Mouse (Mus musculus): ENCODE data around the gene Atp8a2.

The Atp8a2 gene

DNA sequence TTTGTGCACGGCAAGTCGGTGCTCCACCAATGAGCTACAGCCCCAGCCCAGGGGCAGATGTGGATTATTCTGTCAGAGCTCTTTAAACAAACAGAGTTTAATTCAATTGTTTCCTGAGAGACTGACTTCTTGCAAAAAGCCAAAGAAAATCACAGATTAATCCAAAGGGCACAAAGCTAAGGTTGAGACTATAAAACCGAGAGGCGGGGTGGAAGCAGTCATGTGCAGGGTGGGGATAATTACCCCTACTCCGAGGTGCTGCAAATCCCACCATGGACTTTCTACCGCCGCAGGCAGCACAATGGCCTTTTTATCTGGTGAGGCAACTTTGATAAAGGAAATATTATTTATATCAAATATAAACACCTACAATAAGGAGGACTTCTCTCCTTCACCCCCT, 580.2 kb downstream of the Atp8a2 start:
- in situ Hi-C loops (cut with MboI, MseI), result no loop called here

DNA sequence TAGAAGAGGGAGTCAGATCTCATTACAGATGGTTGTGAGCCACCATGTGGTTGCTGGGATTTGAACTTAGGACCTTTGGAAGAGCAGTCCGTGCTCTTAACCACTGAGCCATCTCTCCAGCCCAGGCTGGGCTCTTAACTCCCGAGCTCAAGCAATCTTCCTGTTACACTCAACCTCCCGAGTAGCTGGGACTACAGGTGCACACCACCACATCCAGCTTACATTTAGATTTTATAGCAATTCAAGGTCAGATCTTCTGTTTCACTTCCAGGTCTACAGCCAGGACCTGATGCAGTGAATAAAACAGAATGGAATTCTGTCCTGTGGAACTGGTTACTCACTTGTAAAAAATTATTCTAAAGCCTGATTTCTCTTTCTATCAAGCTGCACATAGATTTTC, 582.8 kb downstream of the Atp8a2 start:
- in situ Hi-C loops (cut with MboI, MseI), result loop anchor here (5.0 kb wide), 1 partner anchor 403 kb away; no protein-coding TSS in a partner anchor

DNA sequence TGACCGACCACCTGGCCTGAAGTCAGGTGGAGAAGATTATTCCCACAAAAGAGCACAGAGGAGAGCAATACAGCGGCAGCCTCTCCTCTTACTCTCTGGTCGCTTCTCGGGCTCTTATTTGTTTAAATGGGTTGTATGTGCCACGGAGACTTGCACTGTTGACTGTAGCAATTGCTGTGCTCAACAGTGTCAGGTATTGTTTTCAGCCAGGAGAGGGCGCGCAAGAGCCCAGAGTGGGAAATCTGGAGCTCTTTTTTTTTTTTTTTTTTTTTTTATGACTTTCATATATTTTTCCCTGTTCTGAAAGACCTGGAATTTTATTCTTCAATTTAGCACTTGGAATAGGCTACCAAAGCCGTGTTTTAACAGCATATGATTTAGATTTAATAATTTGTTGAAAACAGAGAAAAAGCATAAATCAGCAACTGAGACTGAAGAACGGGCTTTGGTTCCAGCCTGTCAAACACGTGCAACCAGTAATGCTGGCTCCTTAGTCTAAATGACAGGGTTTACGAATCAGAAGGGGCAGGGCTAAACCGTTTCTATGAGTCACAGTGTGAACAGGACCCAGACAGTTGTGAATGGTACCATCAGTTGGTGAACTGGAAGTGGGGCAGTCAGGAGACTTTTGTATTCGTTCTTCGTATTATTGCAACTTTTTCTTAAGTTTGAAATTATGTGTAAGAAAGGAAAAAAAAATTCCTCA, 583.9 kb downstream of the Atp8a2 start:
- in situ Hi-C loops (cut with MboI, MseI), result loop anchor here (5.0 kb wide), 1 partner anchor 404 kb away; no protein-coding TSS in a partner anchor

DNA sequence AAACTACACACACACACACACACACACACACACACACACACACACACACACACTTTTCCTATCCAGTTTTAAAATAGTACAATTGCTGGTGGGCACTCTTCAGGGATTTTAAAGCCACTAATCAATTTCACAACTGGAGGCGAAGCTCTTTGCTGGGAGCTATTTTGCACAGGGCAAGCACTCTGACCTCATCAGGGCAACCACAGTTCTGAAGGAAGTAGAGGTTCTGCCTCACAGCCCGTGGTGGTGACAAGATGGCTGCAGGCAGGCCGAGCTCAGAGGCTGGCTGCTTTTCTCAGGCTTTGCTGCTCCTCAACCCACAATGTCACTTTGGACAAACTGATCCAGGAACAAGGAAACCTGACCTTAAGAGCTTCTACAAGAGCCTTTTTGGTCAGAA, 590.0 kb downstream of the Atp8a2 start:
- in situ Hi-C loops (cut with MboI, MseI), result no loop called here

DNA sequence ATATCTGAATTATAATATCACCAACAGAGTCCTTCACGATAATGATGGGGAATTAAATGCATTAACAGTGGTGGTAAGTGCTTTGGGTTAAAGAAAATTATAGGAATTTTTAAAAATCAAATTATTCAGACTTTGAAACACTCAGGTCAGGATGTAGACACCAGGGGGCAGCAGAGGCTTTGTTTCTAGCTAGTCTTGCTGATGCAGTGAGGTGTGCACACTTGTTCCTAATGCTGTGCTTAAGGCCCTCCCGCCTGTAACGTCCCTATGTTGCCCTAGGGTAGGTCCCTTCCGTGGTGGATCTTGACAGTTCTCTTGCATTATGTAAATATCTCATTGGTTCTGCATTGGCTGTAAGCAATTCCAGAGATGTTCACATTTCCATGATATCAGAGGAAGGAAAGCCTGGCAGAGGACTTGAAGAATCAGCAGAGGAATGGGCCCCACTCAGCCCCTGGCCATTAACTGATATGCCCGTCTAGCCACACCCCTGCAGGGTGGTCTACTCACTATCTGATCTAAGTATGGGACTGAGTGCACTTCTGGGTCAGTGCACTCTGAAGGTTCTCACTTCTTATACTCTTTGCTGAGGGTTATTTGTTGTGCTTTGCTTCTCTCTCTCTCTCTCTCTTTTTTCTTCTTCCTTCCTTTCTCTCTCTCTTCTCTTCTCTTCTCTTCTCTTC, 591.2 kb downstream of the Atp8a2 start:
- in situ Hi-C loops (cut with MboI, MseI), result no loop called here

DNA sequence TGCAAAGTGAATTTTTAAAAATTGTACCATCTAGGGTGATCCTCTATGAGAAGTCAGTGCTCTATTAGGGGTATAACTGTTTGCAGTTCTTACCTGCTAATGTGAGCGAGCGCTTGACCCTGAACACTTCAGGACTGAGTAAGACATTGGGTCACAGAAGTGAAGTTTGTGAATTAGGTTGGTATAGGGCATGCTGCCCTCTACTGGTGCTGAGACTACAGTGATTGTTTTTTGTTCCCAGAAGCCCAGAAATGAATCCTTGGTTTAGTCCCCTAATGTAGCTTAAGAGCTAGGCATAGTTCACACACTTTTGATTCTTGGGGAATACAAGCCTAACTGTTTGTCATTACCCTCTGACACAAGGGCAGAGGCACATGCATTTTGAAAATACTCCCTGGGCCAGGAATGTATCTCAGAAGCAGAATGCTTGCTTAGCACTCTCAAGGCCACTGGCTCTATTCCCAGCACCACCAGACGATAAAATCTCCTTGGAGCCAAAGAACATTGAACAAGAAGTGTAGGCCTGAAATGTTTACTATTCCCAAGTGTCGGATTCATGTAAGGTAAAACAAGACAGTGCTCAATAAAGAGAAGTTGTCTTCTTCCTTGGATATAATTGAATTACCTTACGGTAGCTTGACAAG, 592.9 kb downstream of the Atp8a2 start:
- in situ Hi-C loops (cut with MboI, MseI), result no loop called here

DNA sequence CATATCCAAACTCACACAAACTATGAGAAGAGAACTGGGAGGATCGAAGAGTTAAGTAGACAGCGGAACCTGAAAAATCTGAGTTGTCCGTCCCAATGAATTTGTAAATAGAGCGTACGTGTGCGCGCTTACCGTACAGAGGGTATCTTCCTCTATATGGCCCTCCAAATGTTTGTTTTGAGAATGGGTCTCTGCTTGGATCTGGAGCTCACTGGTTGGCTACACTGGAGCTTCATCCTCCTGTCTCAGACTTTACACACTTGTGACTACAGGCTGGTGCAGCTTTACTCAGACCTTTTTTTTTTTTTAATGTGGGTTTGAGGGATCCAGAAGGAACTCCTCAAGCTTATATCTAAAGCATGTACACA, 598.7 kb downstream of the Atp8a2 start:
- in situ Hi-C loops (cut with MboI, MseI), result loop anchor here (25.0 kb wide), 1 partner anchor 1114 kb away; no protein-coding TSS in a partner anchor

DNA sequence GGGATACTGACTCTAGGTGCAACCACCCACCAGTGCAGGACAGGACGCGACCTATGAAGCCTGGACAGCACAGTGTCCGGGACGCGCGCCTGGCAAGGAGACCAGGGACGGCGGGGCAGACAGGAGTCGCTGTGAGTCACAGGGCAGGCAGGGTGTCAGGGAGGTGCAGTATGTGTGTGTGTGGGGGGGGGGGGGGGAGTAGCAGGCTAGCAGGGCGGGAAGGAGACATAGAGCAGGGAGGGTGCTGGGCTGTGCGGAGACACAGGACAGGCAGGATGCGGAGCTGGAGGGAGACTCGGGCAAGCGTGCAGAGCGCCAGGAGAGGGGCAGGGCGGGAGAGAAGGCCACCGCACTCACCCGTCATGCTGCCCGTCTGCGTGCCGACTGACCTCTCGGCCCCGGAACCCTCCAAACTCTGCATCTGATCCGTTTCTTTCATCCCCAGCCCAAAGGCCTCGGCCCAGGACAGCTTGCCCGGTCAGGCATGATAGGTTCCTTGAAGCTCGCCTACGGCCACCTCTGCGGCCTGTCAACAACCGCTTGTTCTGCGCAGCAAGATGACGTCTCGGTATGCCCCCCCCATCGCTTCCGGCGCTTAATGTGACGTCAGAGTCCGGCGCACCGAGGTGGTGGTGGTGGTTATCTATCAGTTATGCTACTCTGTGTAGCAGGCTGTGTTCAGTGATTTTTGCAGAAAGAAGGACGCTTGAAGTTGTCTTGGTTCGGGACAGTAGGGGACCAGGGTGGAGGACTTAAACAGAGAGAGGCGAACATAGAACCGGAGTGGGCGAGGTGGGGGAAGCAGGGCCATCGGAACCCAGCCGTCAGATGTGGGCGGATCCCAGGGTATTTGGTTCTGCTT, 599.4 kb downstream of the Atp8a2 start, which contains the start of gene Cdadc1:
Gene Cdadc1, minus strand, starts transcription at position 562 of the 862 bp plus-strand sequence.
- in situ Hi-C loops (cut with MboI, MseI), result loop anchor here (25.0 kb wide), 1 partner anchor 1115 kb away; no protein-coding TSS in a partner anchor

DNA sequence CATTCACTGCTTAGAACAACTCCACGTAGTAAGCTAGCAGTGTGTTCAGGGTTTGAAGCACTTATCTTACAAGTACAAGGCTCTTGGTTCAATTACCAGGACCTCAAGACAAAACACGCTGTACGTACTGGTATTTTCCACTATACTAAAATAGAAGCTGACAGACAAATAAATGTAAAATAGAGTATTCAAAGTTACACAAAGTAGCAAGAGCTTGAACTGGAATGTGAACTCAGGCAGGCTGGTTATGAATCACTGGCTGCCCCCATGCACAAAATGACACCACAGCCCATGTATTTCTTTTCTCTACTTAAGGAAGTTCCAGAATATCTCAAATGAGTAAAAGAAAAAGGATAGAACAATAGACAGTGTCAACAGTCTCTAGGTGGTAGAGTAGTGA, 602.0 kb downstream of the Atp8a2 start:
- in situ Hi-C loops (cut with MboI, MseI), result loop anchor here (25.0 kb wide), 1 partner anchor 1117 kb away; no protein-coding TSS in a partner anchor

DNA sequence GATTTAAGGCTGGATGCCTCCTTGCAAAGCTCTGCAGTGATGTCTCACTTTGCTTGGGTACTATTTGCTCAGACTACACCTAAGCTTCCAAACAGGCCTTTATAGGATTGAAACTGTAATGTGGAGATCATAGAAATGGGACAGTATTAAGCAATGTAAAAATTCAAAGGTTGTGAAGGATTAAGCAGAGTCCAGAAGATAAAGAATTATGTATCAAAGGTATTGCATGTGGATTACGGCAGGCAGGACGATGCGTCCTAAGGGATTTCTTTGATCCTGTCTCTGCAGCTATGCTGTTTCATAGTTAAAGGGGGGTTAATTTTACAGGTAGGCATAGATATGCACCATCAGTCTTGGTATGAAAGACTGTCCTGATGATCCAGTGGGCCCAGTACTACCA, 604.4 kb downstream of the Atp8a2 start:
- in situ Hi-C loops (cut with MboI, MseI), result loop anchor here (25.0 kb wide), 1 partner anchor 1120 kb away; no protein-coding TSS in a partner anchor

DNA sequence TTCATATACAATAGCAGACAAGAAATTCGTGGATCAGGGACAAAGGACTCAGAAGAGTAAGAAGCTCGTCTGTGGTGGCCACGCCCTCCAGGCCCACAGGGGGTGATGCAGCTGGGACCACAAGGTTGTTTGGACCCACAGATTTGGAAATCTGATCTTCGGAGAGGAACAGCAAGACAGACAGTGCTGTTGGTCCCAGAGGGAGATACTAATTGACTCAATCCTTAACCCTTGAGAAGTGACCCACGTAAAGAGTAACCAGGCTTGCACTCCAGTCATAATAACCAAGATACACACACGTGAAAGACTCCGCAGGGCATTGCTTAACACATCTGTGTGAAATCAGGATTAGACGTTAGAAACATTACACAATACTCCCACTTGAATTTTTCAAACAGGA, 605.1 kb downstream of the Atp8a2 start:
- in situ Hi-C loops (cut with MboI, MseI), result loop anchor here (25.0 kb wide), 1 partner anchor 1120 kb away; no protein-coding TSS in a partner anchor

DNA sequence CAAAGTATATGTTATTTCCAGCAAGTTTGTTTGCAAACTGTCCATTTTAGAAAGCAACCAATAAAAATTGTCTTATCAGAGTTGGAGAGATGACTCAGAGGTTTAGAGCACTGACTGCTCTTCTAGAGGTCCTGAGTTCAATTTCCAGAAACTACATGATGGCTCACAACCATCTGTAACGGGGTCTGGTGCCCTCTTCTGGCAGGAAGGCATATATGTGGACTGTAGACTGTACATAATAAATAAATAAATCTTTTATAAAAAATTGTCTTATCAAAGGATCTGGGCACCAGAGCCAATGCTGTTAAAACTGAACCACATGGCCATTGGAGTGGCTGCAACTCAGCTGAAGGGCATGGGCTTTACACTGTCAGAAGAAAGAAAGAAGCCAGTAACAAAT, 606.4 kb downstream of the Atp8a2 start:
- in situ Hi-C loops (cut with MboI, MseI), result loop anchor here (25.0 kb wide), 1 partner anchor 1122 kb away; no protein-coding TSS in a partner anchor

Data from T-helper 2 cell (primary cell).